ENCODE assay signal across 8 mouse cellular contexts in the genomic region with DNA sequence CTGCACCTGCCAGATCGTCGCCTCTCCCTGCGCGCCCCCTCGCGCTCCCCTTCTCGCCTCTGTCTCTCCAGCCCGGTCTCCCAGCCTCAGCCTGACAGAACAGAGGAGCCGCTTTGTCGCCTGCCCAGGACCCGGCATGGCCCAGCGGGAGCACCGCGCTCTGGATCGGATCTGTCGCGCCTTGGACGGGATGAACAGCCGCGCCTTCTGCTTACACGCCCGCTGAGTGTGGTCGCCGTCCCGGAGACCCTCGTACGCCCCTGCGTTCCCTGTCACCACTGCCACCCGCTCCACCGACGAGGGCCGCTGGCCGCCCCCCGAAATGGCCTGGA. TPM values are rescaled to one million over a fixed set of nuclear protein-coding genes. Genes with fewer than 3 reads are reported as not detected.
DNase-seq lines count a peak whose midpoint lies in the region; ATAC-seq and TF ChIP-seq lines count a peak whose summit lies in the region.

No protein-coding gene starts in this region.

- under 1% methylated on average over 33 of the region's 34 CpGs for WGBS in lung, embryonic 14.5 days
- 1% methylated on average over 34 of the region's 34 CpGs for WGBS in forebrain, embryonic 10.5 days
- under 1% methylated on average over 30 of the region's 34 CpGs for WGBS in intestine, embryonic 16.5 days
- under 1% methylated on average over 32 of the region's 34 CpGs for WGBS in neural tube, embryonic 12.5 days

- peaks cover 31% of the 10 kb centered on the region for H3K27me3 ChIP-seq in lung, embryonic 14.5 days (ENCODE audit: insufficient read depth, low read length)
- peaks cover 68% of the 10 kb centered on the region for H3K27me3 ChIP-seq in forebrain, embryonic 10.5 days (ENCODE audit: poor library complexity, severe bottlenecking)
- peaks cover 11% of the 10 kb centered on the region; the same call in 1 of the 2 replicates for H3K27me3 ChIP-seq in intestine, embryonic 16.5 days (replicated peaks; ENCODE audit: control insufficient read depth, insufficient read depth, low read length)
- peaks cover 6% of the 10 kb centered on the region; the same call in 1 of the 2 replicates for H3K27me3 ChIP-seq in neural tube, embryonic 12.5 days (replicated peaks)

- no peak for TF ChIP-seq CTCF in lung, embryonic 14.5 days (IDR thresholded peaks at IDR 0.05; ENCODE audit: low read depth)

- DNase-seq in lung, embryonic 14.5 days, result no peak
- DNase-seq in lung, postnatal 25 days (ENCODE audit: low spot score), result no peak
- DNase-seq in forebrain, embryonic 10.5 days (ENCODE audit: extremely low spot score, low spot score), result peak; percentile 65
- no peak for DNase-seq in gastrocnemius, adult 8-10 months (ENCODE audit: low spot score in 2 of 2)
- no peak for DNase-seq in ovary, postnatal 36 days (ENCODE audit: low spot score)
- no peak for DNase-seq in MN1 (ENCODE audit: low spot score)

- peak overlapping the region; percentile 79 for H3K9ac ChIP-seq in lung, embryonic 14.5 days
- H3K9ac ChIP-seq in intestine, embryonic 16.5 days (ENCODE audit: low read depth, low read length), result peak overlapping the region; percentile 86
- H3K9ac ChIP-seq in neural tube, embryonic 12.5 days, result peak overlapping the region; percentile 88

- H3K4me3 ChIP-seq in lung, embryonic 14.5 days (ENCODE audit: low read depth, low read length), result peak overlapping the region; percentile 65
- peak overlapping the region; percentile 76 for H3K4me3 ChIP-seq in forebrain, embryonic 10.5 days
- peak overlapping the region; percentile 69 for H3K4me3 ChIP-seq in intestine, embryonic 16.5 days (ENCODE audit: low read length)
- H3K4me3 ChIP-seq in neural tube, embryonic 12.5 days, result peak overlapping the region; percentile 69

- no peak for ATAC-seq in lung, embryonic 14.5 days (ENCODE audit: insufficient read depth)
- ATAC-seq in intestine, embryonic 16.5 days, result no peak
- ATAC-seq in neural tube, embryonic 12.5 days (ENCODE audit: low FRiP score, low read depth), result no peak; the same call in 1 of the 2 replicates

- no peaks in the 10 kb centered on the region for H3K9me3 ChIP-seq in lung, embryonic 14.5 days (ENCODE audit: low read depth, low read length)
- H3K9me3 ChIP-seq in forebrain, embryonic 10.5 days, result no peaks in the 10 kb centered on the region
- H3K9me3 ChIP-seq in intestine, embryonic 16.5 days (ENCODE audit: control insufficient read depth, low read length), result no peaks in the 10 kb centered on the region
- no peaks in the 10 kb centered on the region for H3K9me3 ChIP-seq in neural tube, embryonic 12.5 days

- H3K4me2 ChIP-seq in lung, embryonic 14.5 days, result peak overlapping the region; percentile 91
- peak overlapping the region; percentile 97 for H3K4me2 ChIP-seq in intestine, embryonic 16.5 days (ENCODE audit: low read depth, low read length)
- H3K4me2 ChIP-seq in neural tube, embryonic 12.5 days (replicated peaks), result peak overlapping the region; percentile 90

- H3K27ac ChIP-seq in lung, embryonic 14.5 days (ENCODE audit: low read depth), result no peak overlapping the region; the same call in 1 of the 2 replicates
- H3K27ac ChIP-seq in forebrain, embryonic 10.5 days, result peak overlapping the region; percentile 88
- H3K27ac ChIP-seq in intestine, embryonic 16.5 days (ENCODE audit: low read length), result no peak overlapping the region
- H3K27ac ChIP-seq in neural tube, embryonic 12.5 days, result peak overlapping the region; percentile 84

- no peaks in the 10 kb centered on the region; the same call in 1 of the 2 replicates for H3K36me3 ChIP-seq in lung, embryonic 14.5 days (ENCODE audit: insufficient read depth)
- H3K36me3 ChIP-seq in forebrain, embryonic 10.5 days (replicated peaks), result no peaks in the 10 kb centered on the region
- no peaks in the 10 kb centered on the region for H3K36me3 ChIP-seq in intestine, embryonic 16.5 days (ENCODE audit: control insufficient read depth, insufficient read depth, low read length)
- H3K36me3 ChIP-seq in neural tube, embryonic 12.5 days, result peaks cover 11% of the 10 kb centered on the region; the same call in 1 of the 2 replicates

- H3K4me1 ChIP-seq in lung, embryonic 14.5 days (ENCODE audit: insufficient read depth), result peaks cover 15% of the 10 kb centered on the region
- peaks cover 43% of the 10 kb centered on the region for H3K4me1 ChIP-seq in forebrain, embryonic 10.5 days
- H3K4me1 ChIP-seq in intestine, embryonic 16.5 days (ENCODE audit: control insufficient read depth, insufficient read depth, low read length), result peaks cover 25% of the 10 kb centered on the region
- peaks cover 56% of the 10 kb centered on the region for H3K4me1 ChIP-seq in neural tube, embryonic 12.5 days

RNA-seq across cellular contexts. Expression of a gene that starts 0.8 kb away (rescaled TPM):
- polyA plus RNA-seq in lung, embryonic 14.5 days (2014; fragmentation: Nextera tagmentation; extraction: Ambion mirVana), result 7.3 and 8.4 TPM in 2 replicates
- polyA plus RNA-seq in forebrain, embryonic 10.5 days (2016; fragmentation: Nextera tagmentation; extraction: Ambion mirVana), result 2.9 and 4.5 TPM in 2 replicates
- 3.4 and 3.6 TPM in 2 replicates for polyA plus RNA-seq in intestine, embryonic 16.5 days (2015; fragmentation: Nextera tagmentation; extraction: Ambion mirVana)
- polyA plus RNA-seq in neural tube, embryonic 12.5 days (2016; fragmentation: Nextera tagmentation; extraction: Ambion mirVana), result 46.9 and 51.9 TPM in 2 replicates
- 10 to 100 TPM; 12.8 to 30.8 (median 19.1) TPM for total RNA-seq in gastrocnemius, adult 8-10 months (2022)

Comparison
In these comparisons a context has a peak if more than half of its experiments do, and no peak if none do; other contexts are left out.
1. H3K27ac ChIP-seq: peak in forebrain, embryonic 10.5 days (single experiment) and neural tube, embryonic 12.5 days (single experiment); none in lung, embryonic 14.5 days (single experiment) and intestine, embryonic 16.5 days (single experiment).
2. Peak in every context shown above with its lines, with median percentiles within 50 percentile points of each other: H3K4me2 ChIP-seq, H3K4me3 ChIP-seq and H3K9ac ChIP-seq.